Mouse (Mus musculus): ENCODE measurements around the gene Fkbp8.

The Fkbp8 gene

GRCm38 (mm10) chr8:70527512-70528181, at the start of gene Fkbp8, which contains the start of gene Kxd1:
Gene Fkbp8 (plus strand): TSS chr8:70527724.
Gene Kxd1 (minus strand): TSS chr8:70527956.
- peak; percentile 92 for DNase-seq (ENCODE audit: low read depth, low spot score)

GRCm38 (mm10) chr8:70481908-70482307, 45.6 kb upstream of the Fkbp8 start:
- DNase-seq (ENCODE audit: low read depth, low spot score) = no peak

- DNase-seq (ENCODE audit: low read depth, low spot score) = no peak
These were observed 44.6 kb upstream of the Fkbp8 start for GRCm38 (mm10) chr8:70482943-70483342.

GRCm38 (mm10) chr8:70486191-70486681, 41.3 kb upstream of the Fkbp8 start:
- DNase-seq (ENCODE audit: low read depth, low spot score) = no peak

GRCm38 (mm10) chr8:70486941-70487520, 40.5 kb upstream of the Fkbp8 start, which contains the start of gene Tmem59l:
Gene Tmem59l (minus strand): TSS chr8:70487358.
- DNase-seq (ENCODE audit: low read depth, low spot score) = no peak

GRCm38 (mm10) chr8:70487993-70488796, 39.3 kb upstream of the Fkbp8 start:
- no peak for DNase-seq (ENCODE audit: low read depth, low spot score)

GRCm38 (mm10) chr8:70488931-70489470, 38.5 kb upstream of the Fkbp8 start:
- DNase-seq (ENCODE audit: low read depth, low spot score) = no peak

GRCm38 (mm10) chr8:70489576-70489975, 37.9 kb upstream of the Fkbp8 start:
- no peak for DNase-seq (ENCODE audit: low read depth, low spot score)

- no peak for DNase-seq (ENCODE audit: low read depth, low spot score)
These were observed 37.3 kb upstream of the Fkbp8 start for GRCm38 (mm10) chr8:70490061-70490879.

GRCm38 (mm10) chr8:70490880-70491495, 36.5 kb upstream of the Fkbp8 start:
- DNase-seq (ENCODE audit: low read depth, low spot score) = no peak

GRCm38 (mm10) chr8:70492664-70493640, 34.6 kb upstream of the Fkbp8 start, which contains the start of gene Crlf1:
Gene Crlf1 (plus strand): TSS chr8:70493158.
- no peak for DNase-seq (ENCODE audit: low read depth, low spot score)

GRCm38 (mm10) chr8:70493692-70494415, 33.7 kb upstream of the Fkbp8 start:
- DNase-seq (ENCODE audit: low read depth, low spot score) = no peak

GRCm38 (mm10) chr8:70494416-70494945, 33.0 kb upstream of the Fkbp8 start:
- no peak for DNase-seq (ENCODE audit: low read depth, low spot score)

GRCm38 (mm10) chr8:70495001-70495770, 32.3 kb upstream of the Fkbp8 start:
- DNase-seq (ENCODE audit: low read depth, low spot score) = no peak

- DNase-seq (ENCODE audit: low read depth, low spot score) = no peak
These were observed 31.8 kb upstream of the Fkbp8 start for GRCm38 (mm10) chr8:70495771-70496062.

- no peak for DNase-seq (ENCODE audit: low read depth, low spot score)
These were observed 26.9 kb upstream of the Fkbp8 start for GRCm38 (mm10) chr8:70500386-70501301.
